Mouse (Mus musculus): ENCODE data around the gene Lpar2. TPM values are rescaled to one million over a fixed set of nuclear protein-coding genes. Genes with fewer than 3 reads are reported as not detected.

Lpar2 gene
- polyA plus RNA-seq, 2 experiments: 0.04 to 0.44 TPM

DNA sequence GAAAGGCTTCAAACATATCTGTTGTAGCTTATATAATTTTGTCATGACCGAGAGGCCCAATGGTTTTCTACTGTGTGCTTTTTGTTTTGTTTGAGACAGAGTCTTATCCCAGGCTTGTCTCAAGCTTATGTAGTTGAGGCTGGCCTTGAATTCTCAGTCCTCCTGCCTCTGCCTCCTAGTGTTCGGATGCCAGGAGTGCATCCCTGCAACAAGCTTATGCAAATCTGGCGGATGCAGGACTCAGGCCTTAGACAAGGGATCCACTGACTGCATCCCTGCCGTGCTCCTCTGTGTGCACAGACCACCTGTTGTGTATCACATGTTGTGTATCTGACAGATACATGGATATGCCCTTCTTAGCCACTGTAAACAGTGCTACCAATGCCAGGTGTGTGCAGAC, 38.6 kb downstream of the Lpar2 start:
- no peak overlapping the region for H3K27ac ChIP-seq
- no peak overlapping the region for H3K4me2 ChIP-seq (ENCODE audit: low read depth)
- no peak overlapping the region for H3K9ac ChIP-seq (replicated peaks)
- no peak overlapping the region for H3K4me3 ChIP-seq (ENCODE audit: insufficient read depth in 1 of 2, low read depth in 2 of 2, low read length in 2 of 2)
- H3K36me3 ChIP-seq (replicated peaks; ENCODE audit: control insufficient read depth, insufficient read depth, low read depth): no peaks in the 10 kb centered on the region
- DNase-seq (ENCODE audit: low read depth in 3 of 3, low spot score in 3 of 3): no peak
- peaks cover 2 to 9% of the 10 kb centered on the region in 2 experiments; a peak in 2 of 4 replicates for H3K4me1 ChIP-seq (replicated peaks; ENCODE audit: control insufficient read depth in 2 of 2, insufficient read depth in 2 of 2, low read length in 1 of 2)
- TF ChIP-seq CTCF (IDR thresholded peaks at IDR 0.05; ENCODE audit: low read depth): peak; percentile 56
- no peak for TF ChIP-seq EP300 (IDR thresholded peaks at IDR 0.05; ENCODE audit: low read depth)
- H3K9me3 ChIP-seq (ENCODE audit: control insufficient read depth, low read length): no peaks in the 10 kb centered on the region
- 62% methylated on average over 4 of the region's 4 CpGs for WGBS (ENCODE audit: insufficient replicate concordance)
- H3K27me3 ChIP-seq (ENCODE audit: control insufficient read depth, insufficient read depth, low read length): no peaks in the 10 kb centered on the region
- no peak for ATAC-seq (ENCODE audit: insufficient read depth)

DNA sequence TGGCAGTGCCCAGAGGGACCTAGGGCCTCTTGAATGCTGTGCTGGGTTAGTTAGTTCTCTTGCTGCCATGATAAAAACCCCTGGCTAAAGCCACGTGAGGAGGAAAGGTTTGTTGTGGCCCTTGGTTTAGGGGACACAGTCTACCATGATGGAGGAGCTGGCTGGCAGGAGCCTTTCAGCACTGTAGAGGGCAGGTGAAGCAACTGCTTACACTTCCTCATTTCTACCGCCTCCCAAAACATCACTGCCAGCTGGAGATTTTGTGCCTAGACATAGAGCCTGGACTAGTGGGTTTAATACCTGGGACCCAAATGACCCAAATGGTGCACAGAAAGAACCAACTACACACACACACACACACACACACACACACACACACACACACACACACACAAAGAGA, 39.0 kb downstream of the Lpar2 start:
- Histone ChIP-seq H3K27ac (no peak overlapping the region), H3K36me3 (replicated peaks; ENCODE audit: control insufficient read depth, insufficient read depth, low read depth) (no peaks in the 10 kb centered on the region), H3K4me1 (replicated peaks; ENCODE audit: control insufficient read depth in 2 of 2, insufficient read depth in 2 of 2, low read length in 1 of 2) (peaks cover 2 to 9% of the 10 kb centered on the region in 2 experiments; a peak in 2 of 4 replicates), H3K4me2 (ENCODE audit: low read depth) (no peak overlapping the region), H3K9ac (replicated peaks) (no peak overlapping the region), H3K9me3 (ENCODE audit: control insufficient read depth, low read length) (no peaks in the 10 kb centered on the region), H3K4me3 (ENCODE audit: insufficient read depth in 1 of 2, low read depth in 2 of 2, low read length in 2 of 2) (no peak overlapping the region), H3K27me3 (ENCODE audit: control insufficient read depth, insufficient read depth, low read length) (no peaks in the 10 kb centered on the region)
- DNase-seq (ENCODE audit: low read depth in 3 of 3, low spot score in 3 of 3) (no peak), ATAC-seq (ENCODE audit: insufficient read depth) (no peak)
- TF ChIP-seq EP300 (IDR thresholded peaks at IDR 0.05; ENCODE audit: low read depth) (no peak), CTCF (IDR thresholded peaks at IDR 0.05; ENCODE audit: low read depth) (no peak)
- WGBS (ENCODE audit: insufficient replicate concordance): 37% methylated on average over 2 of the region's 2 CpGs

DNA sequence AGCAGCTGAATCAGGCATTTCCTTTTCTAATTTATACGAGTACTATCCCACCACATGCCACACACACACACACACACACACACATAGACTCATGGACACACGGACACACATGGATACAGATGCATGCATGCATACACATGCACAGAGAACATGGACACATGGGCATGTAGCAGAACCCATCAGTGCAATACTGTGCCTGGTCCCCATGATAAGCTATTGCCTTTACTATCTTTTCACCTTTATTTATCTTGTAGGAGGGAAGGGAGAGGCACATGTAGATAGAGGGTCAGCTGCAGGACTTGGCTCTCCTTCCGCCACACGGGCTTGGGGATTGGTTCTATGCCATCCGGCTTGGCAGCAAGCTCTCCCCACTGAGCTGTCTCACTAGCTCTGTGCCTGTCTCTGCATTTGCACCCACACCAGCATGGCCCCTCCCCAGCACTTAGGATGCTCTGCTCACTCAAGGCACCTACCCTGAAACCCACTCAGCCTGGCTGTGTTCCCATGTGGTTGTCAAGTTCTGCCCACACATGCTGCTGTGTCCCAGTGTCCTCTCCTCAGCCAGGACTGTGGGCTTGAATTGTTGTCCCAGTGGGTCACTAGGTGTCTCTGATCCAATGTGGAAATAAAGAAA, 41.3 kb downstream of the Lpar2 start:
- no peaks in the 10 kb centered on the region for H3K9me3 ChIP-seq (ENCODE audit: control insufficient read depth, low read length)
- no peak overlapping the region for H3K27ac ChIP-seq
- no peaks in the 10 kb centered on the region for H3K36me3 ChIP-seq (replicated peaks; ENCODE audit: control insufficient read depth, insufficient read depth, low read depth)
- no peak overlapping the region for H3K9ac ChIP-seq (replicated peaks)
- peaks cover 2 to 9% of the 10 kb centered on the region in 2 experiments; a peak in 2 of 4 replicates for H3K4me1 ChIP-seq (replicated peaks; ENCODE audit: control insufficient read depth in 2 of 2, insufficient read depth in 2 of 2, low read length in 1 of 2)
- no peaks in the 10 kb centered on the region for H3K27me3 ChIP-seq (ENCODE audit: control insufficient read depth, insufficient read depth, low read length)
- WGBS (ENCODE audit: insufficient replicate concordance): 58% methylated on average over 5 of the region's 5 CpGs
- TF ChIP-seq CTCF (IDR thresholded peaks at IDR 0.05; ENCODE audit: low read depth): no peak
- TF ChIP-seq EP300 (IDR thresholded peaks at IDR 0.05; ENCODE audit: low read depth): no peak
- DNase-seq (ENCODE audit: low read depth in 3 of 3, low spot score in 3 of 3) (no peak), ATAC-seq (ENCODE audit: insufficient read depth) (peak; percentile 31; the same call in 1 of the 2 replicates)
- H3K4me3 ChIP-seq (ENCODE audit: insufficient read depth in 1 of 2, low read depth in 2 of 2, low read length in 2 of 2): no peak overlapping the region
- H3K4me2 ChIP-seq (ENCODE audit: low read depth): no peak overlapping the region

DNA sequence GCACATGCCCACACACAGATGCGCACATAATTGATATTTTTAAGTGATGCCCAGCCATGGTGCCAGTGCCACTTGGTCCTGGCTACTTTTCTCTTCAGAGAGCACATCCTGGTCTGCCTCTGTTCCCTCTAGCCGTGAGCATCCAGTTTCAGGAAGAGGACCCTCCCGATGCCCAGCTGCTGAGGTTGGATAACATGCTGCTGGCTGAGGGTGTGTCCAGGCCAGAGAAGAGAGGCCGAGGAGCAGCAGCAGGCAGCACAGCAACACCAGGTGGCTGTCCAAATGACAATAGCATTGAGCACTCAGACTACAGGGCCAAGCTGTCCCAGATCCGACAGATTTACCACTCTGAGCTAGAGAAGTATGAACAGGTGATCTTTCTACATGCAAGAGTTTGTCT, 42.0 kb downstream of the Lpar2 start:
- no peak overlapping the region for H3K27ac ChIP-seq
- H3K36me3 ChIP-seq (replicated peaks; ENCODE audit: control insufficient read depth, insufficient read depth, low read depth): no peaks in the 10 kb centered on the region
- peaks cover 2 to 9% of the 10 kb centered on the region in 2 experiments; a peak in 2 of 4 replicates for H3K4me1 ChIP-seq (replicated peaks; ENCODE audit: control insufficient read depth in 2 of 2, insufficient read depth in 2 of 2, low read length in 1 of 2)
- peak; percentile 35; the same call in 1 of the 2 replicates for ATAC-seq (ENCODE audit: insufficient read depth)
- no peak for TF ChIP-seq EP300 (IDR thresholded peaks at IDR 0.05; ENCODE audit: low read depth)
- TF ChIP-seq CTCF (IDR thresholded peaks at IDR 0.05; ENCODE audit: low read depth): no peak
- no peak overlapping the region for H3K4me2 ChIP-seq (ENCODE audit: low read depth)
- no peak for DNase-seq (ENCODE audit: low read depth in 3 of 3, low spot score in 3 of 3)
- H3K4me3 ChIP-seq (ENCODE audit: insufficient read depth in 1 of 2, low read depth in 2 of 2, low read length in 2 of 2): no peak overlapping the region
- no peak overlapping the region for H3K9ac ChIP-seq (replicated peaks)
- 43% methylated on average over 5 of the region's 5 CpGs for WGBS (ENCODE audit: insufficient replicate concordance)
- H3K27me3 ChIP-seq (ENCODE audit: control insufficient read depth, insufficient read depth, low read length): no peaks in the 10 kb centered on the region
- H3K9me3 ChIP-seq (ENCODE audit: control insufficient read depth, low read length): no peaks in the 10 kb centered on the region

DNA sequence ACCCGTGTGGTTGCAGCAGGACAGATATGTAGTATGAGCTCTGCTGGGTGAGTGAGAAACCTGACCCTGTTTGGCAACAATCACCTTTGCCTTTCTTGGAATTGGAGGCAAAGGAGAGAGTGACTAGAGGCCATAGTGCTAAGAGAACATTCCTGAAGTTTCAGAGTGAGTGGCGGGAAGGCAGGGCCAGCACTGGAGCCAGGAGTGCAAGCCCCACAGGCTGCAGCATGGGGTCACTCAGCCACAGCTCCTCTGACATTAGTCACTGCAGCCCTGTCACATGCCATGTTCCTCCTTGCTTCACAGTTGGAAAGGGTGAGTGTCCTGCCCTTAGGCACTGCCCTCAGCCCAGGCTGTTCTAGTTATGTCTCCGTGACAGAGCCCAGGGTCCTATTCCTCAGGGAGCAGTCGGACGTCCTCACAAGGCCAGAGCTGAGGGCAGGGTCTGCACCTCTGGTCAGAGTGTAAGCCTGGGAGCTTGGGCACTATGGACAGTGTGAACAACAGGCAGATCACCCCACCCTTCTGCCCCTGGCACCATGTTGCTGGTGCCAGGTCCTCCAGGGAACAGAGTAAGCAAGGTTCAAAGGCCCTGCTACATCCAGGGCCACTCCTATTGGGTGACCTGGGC, 45.6 kb downstream of the Lpar2 start:
- DNase-seq (ENCODE audit: low read depth in 3 of 3, low spot score in 3 of 3) (no peak), ATAC-seq (ENCODE audit: insufficient read depth) (no peak)
- Histone ChIP-seq H3K36me3 (replicated peaks; ENCODE audit: control insufficient read depth, insufficient read depth, low read depth) (no peaks in the 10 kb centered on the region), H3K9me3 (ENCODE audit: control insufficient read depth, low read length) (no peaks in the 10 kb centered on the region), H3K27ac (no peak overlapping the region), H3K9ac (replicated peaks) (no peak overlapping the region), H3K4me1 (replicated peaks; ENCODE audit: control insufficient read depth in 2 of 2, insufficient read depth in 2 of 2, low read length in 1 of 2) (peaks cover 2 to 9% of the 10 kb centered on the region in 2 experiments; a peak in 2 of 4 replicates), H3K4me2 (ENCODE audit: low read depth) (no peak overlapping the region), H3K27me3 (ENCODE audit: control insufficient read depth, insufficient read depth, low read length) (no peaks in the 10 kb centered on the region), H3K4me3 (ENCODE audit: insufficient read depth in 1 of 2, low read depth in 2 of 2, low read length in 2 of 2) (no peak overlapping the region)
- no peak for TF ChIP-seq CTCF (IDR thresholded peaks at IDR 0.05; ENCODE audit: low read depth)
- TF ChIP-seq EP300 (IDR thresholded peaks at IDR 0.05; ENCODE audit: low read depth): no peak
- WGBS (ENCODE audit: insufficient replicate concordance): 71% methylated on average over 5 of the region's 5 CpGs

Measured in liver, embryonic 14.5 days (tissue).